Mouse (Mus musculus): ENCODE results near the gene Tmem233. TPM values are rescaled to one million over a fixed set of nuclear protein-coding genes. Genes with fewer than 3 reads are reported as not detected.

The Tmem233 gene
- 0.15 and 0.24 TPM in 2 replicates for polyA plus RNA-seq (2015; fragmentation: Nextera tagmentation; extraction: Ambion mirVana)

GRCm38 (mm10) chr5:116083081-116083480 lies at the start of gene Tmem233:
Gene Tmem233 (minus strand): TSS chr5:116083244.
- Histone ChIP-seq H3K9me3 (ENCODE audit: control insufficient read depth, low read length) (no peaks in the 10 kb centered on the region), H3K36me3 (ENCODE audit: control insufficient read depth, insufficient read depth, low read length) (no peaks in the 10 kb centered on the region), H3K9ac (ENCODE audit: low read length) (no peak within 1 kb of the TSS), H3K4me3 (ENCODE audit: low read length) (no peak within 1 kb of the TSS; the same call in 1 of the 2 replicates), H3K4me2 (ENCODE audit: low read depth, low read length) (peak within 1 kb of the TSS; percentile 15; the same call in 1 of the 2 replicates), H3K4me1 (replicated peaks; ENCODE audit: control insufficient read depth, insufficient read depth, low read length) (no peaks in the 10 kb centered on the region), H3K27me3 (ENCODE audit: control insufficient read depth, insufficient read depth, low read depth, low read length) (peaks cover 17% of the 10 kb centered on the region), H3K27ac (ENCODE audit: low read length) (no peak within 1 kb of the TSS)
- no peak for ATAC-seq (ENCODE audit: low read depth)
- WGBS, result 10% methylated on average over 17 of the region's 17 CpGs

GRCm38 (mm10) chr5:116123344-116123743 lies 40.3 kb upstream of the Tmem233 start:
- Histone ChIP-seq H3K36me3 (ENCODE audit: control insufficient read depth, insufficient read depth, low read length) (no peaks in the 10 kb centered on the region), H3K4me2 (ENCODE audit: low read depth, low read length) (no peak overlapping the region), H3K4me3 (ENCODE audit: low read length) (no peak overlapping the region), H3K9me3 (ENCODE audit: control insufficient read depth, low read length) (no peaks in the 10 kb centered on the region), H3K4me1 (replicated peaks; ENCODE audit: control insufficient read depth, insufficient read depth, low read length) (no peaks in the 10 kb centered on the region), H3K9ac (ENCODE audit: low read length) (no peak overlapping the region), H3K27ac (ENCODE audit: low read length) (no peak overlapping the region), H3K27me3 (ENCODE audit: control insufficient read depth, insufficient read depth, low read depth, low read length) (no peaks in the 10 kb centered on the region)
- WGBS, result 8% methylated on average over 11 of the region's 11 CpGs
- peak; percentile 79 for ATAC-seq (ENCODE audit: low read depth)

GRCm38 (mm10) chr5:116116567-116116966 lies 33.5 kb upstream of the Tmem233 start:
- no peaks in the 10 kb centered on the region for H3K36me3 ChIP-seq (ENCODE audit: control insufficient read depth, insufficient read depth, low read length)
- H3K9ac ChIP-seq (ENCODE audit: low read length), result no peak overlapping the region
- H3K4me2 ChIP-seq (ENCODE audit: low read depth, low read length), result no peak overlapping the region
- no peak overlapping the region for H3K4me3 ChIP-seq (ENCODE audit: low read length)
- H3K27me3 ChIP-seq (ENCODE audit: control insufficient read depth, insufficient read depth, low read depth, low read length), result no peaks in the 10 kb centered on the region
- no peaks in the 10 kb centered on the region for H3K9me3 ChIP-seq (ENCODE audit: control insufficient read depth, low read length)
- H3K27ac ChIP-seq (ENCODE audit: low read length), result no peak overlapping the region
- no peaks in the 10 kb centered on the region for H3K4me1 ChIP-seq (replicated peaks; ENCODE audit: control insufficient read depth, insufficient read depth, low read length)
- ATAC-seq (ENCODE audit: low read depth), result no peak
- WGBS, result 39% methylated on average over 9 of the region's 9 CpGs

GRCm38 (mm10) chr5:116116110-116116509 lies 33.1 kb upstream of the Tmem233 start:
- Histone ChIP-seq H3K9me3 (ENCODE audit: control insufficient read depth, low read length) (no peaks in the 10 kb centered on the region), H3K27me3 (ENCODE audit: control insufficient read depth, insufficient read depth, low read depth, low read length) (no peaks in the 10 kb centered on the region), H3K27ac (ENCODE audit: low read length) (no peak overlapping the region), H3K9ac (ENCODE audit: low read length) (no peak overlapping the region), H3K36me3 (ENCODE audit: control insufficient read depth, insufficient read depth, low read length) (no peaks in the 10 kb centered on the region), H3K4me1 (replicated peaks; ENCODE audit: control insufficient read depth, insufficient read depth, low read length) (no peaks in the 10 kb centered on the region), H3K4me3 (ENCODE audit: low read length) (no peak overlapping the region), H3K4me2 (ENCODE audit: low read depth, low read length) (no peak overlapping the region)
- WGBS, result 24% methylated on average over 4 of the region's 4 CpGs
- peak; percentile 67 for ATAC-seq (ENCODE audit: low read depth)

- Histone ChIP-seq H3K9ac (ENCODE audit: low read length) (no peak overlapping the region), H3K27ac (ENCODE audit: low read length) (peak overlapping the region; percentile 44; the same call in 1 of the 2 replicates), H3K36me3 (ENCODE audit: control insufficient read depth, insufficient read depth, low read length) (no peaks in the 10 kb centered on the region), H3K27me3 (ENCODE audit: control insufficient read depth, insufficient read depth, low read depth, low read length) (no peaks in the 10 kb centered on the region), H3K4me2 (ENCODE audit: low read depth, low read length) (no peak overlapping the region), H3K4me3 (ENCODE audit: low read length) (no peak overlapping the region), H3K9me3 (ENCODE audit: control insufficient read depth, low read length) (no peaks in the 10 kb centered on the region), H3K4me1 (replicated peaks; ENCODE audit: control insufficient read depth, insufficient read depth, low read length) (no peaks in the 10 kb centered on the region)
- ATAC-seq (ENCODE audit: low read depth), result peak; percentile 85
- WGBS, result 49% methylated on average over 14 of the region's 14 CpGs
Observed at GRCm38 (mm10) chr5:116115071-116115834, 32.2 kb upstream of the Tmem233 start.

- Histone ChIP-seq H3K9ac (ENCODE audit: low read length) (no peak overlapping the region), H3K27ac (ENCODE audit: low read length) (no peak overlapping the region), H3K36me3 (ENCODE audit: control insufficient read depth, insufficient read depth, low read length) (no peaks in the 10 kb centered on the region), H3K4me2 (ENCODE audit: low read depth, low read length) (no peak overlapping the region), H3K27me3 (ENCODE audit: control insufficient read depth, insufficient read depth, low read depth, low read length) (no peaks in the 10 kb centered on the region), H3K4me1 (replicated peaks; ENCODE audit: control insufficient read depth, insufficient read depth, low read length) (no peaks in the 10 kb centered on the region), H3K4me3 (ENCODE audit: low read length) (no peak overlapping the region), H3K9me3 (ENCODE audit: control insufficient read depth, low read length) (no peaks in the 10 kb centered on the region)
- WGBS, result 88% methylated on average over 10 of the region's 10 CpGs
- ATAC-seq (ENCODE audit: low read depth), result no peak
Observed at GRCm38 (mm10) chr5:116108651-116109050, 25.6 kb upstream of the Tmem233 start.

- H3K4me3 ChIP-seq (ENCODE audit: low read length), result no peak overlapping the region
- H3K27me3 ChIP-seq (ENCODE audit: control insufficient read depth, insufficient read depth, low read depth, low read length), result peaks cover 17% of the 10 kb centered on the region
- no peaks in the 10 kb centered on the region for H3K4me1 ChIP-seq (replicated peaks; ENCODE audit: control insufficient read depth, insufficient read depth, low read length)
- H3K9me3 ChIP-seq (ENCODE audit: control insufficient read depth, low read length), result no peaks in the 10 kb centered on the region
- ATAC-seq (ENCODE audit: low read depth), result no peak
- H3K9ac ChIP-seq (ENCODE audit: low read length), result no peak overlapping the region
- no peak overlapping the region for H3K4me2 ChIP-seq (ENCODE audit: low read depth, low read length)
- 80% methylated on average over 6 of the region's 6 CpGs for WGBS
- no peak overlapping the region for H3K27ac ChIP-seq (ENCODE audit: low read length)
- no peaks in the 10 kb centered on the region for H3K36me3 ChIP-seq (ENCODE audit: control insufficient read depth, insufficient read depth, low read length)
Observed at GRCm38 (mm10) chr5:116084231-116084630, 1.2 kb upstream of the Tmem233 start.

- H3K4me3 ChIP-seq (ENCODE audit: low read length), result no peak overlapping the region; the same call in 1 of the 2 replicates
- 0 out of 2 replicates have a peak overlapping the region, but pooled peaks have one; percentile 15 for H3K4me2 ChIP-seq (ENCODE audit: low read depth, low read length)
- no peaks in the 10 kb centered on the region for H3K9me3 ChIP-seq (ENCODE audit: control insufficient read depth, low read length)
- no peak overlapping the region for H3K27ac ChIP-seq (ENCODE audit: low read length)
- ATAC-seq (ENCODE audit: low read depth), result no peak
- no peaks in the 10 kb centered on the region for H3K36me3 ChIP-seq (ENCODE audit: control insufficient read depth, insufficient read depth, low read length)
- no peak overlapping the region for H3K9ac ChIP-seq (ENCODE audit: low read length)
- no peaks in the 10 kb centered on the region for H3K4me1 ChIP-seq (replicated peaks; ENCODE audit: control insufficient read depth, insufficient read depth, low read length)
- 33% methylated on average over 17 of the region's 17 CpGs for WGBS
- H3K27me3 ChIP-seq (ENCODE audit: control insufficient read depth, insufficient read depth, low read depth, low read length), result peaks cover 17% of the 10 kb centered on the region
Observed at GRCm38 (mm10) chr5:116082241-116082900, 673 bp downstream of the Tmem233 start.

GRCm38 (mm10) chr5:116081616-116082015 lies 1.4 kb downstream of the Tmem233 start:
- no peaks in the 10 kb centered on the region for H3K36me3 ChIP-seq (ENCODE audit: control insufficient read depth, insufficient read depth, low read length)
- H3K4me2 ChIP-seq (ENCODE audit: low read depth, low read length), result no peak overlapping the region
- H3K4me3 ChIP-seq (ENCODE audit: low read length), result no peak overlapping the region
- 66% methylated on average over 7 of the region's 7 CpGs for WGBS
- H3K27ac ChIP-seq (ENCODE audit: low read length), result no peak overlapping the region
- H3K27me3 ChIP-seq (ENCODE audit: control insufficient read depth, insufficient read depth, low read depth, low read length), result peaks cover 17% of the 10 kb centered on the region
- no peaks in the 10 kb centered on the region for H3K4me1 ChIP-seq (replicated peaks; ENCODE audit: control insufficient read depth, insufficient read depth, low read length)
- no peaks in the 10 kb centered on the region for H3K9me3 ChIP-seq (ENCODE audit: control insufficient read depth, low read length)
- H3K9ac ChIP-seq (ENCODE audit: low read length), result no peak overlapping the region
- ATAC-seq (ENCODE audit: low read depth), result no peak

Measured in lung, embryonic 16.5 days (tissue).